Mouse (Mus musculus) c-Kit-positive CD71-negative TER-119-negative erythroid progenitor cells, embryonic 14.5 days (primary cell): ENCODE data around the gene Nbeal2.
A peak's percentile ranks its signal among the peaks of the same experiment; 100 is the strongest.

Experiments used
- DNase-seq: peaks from one replicate; pipeline ENCODE4 v3.0.0-alpha.2; 2013; ENCODE audit warnings: low read depth

Nbeal2 gene

GRCm38 (mm10) chr9:110673107-110673752, 19.3 kb upstream of the Nbeal2 start:
- DNase-seq = no peak

- no peak for DNase-seq
Observed at GRCm38 (mm10) chr9:110672462-110673106, 18.6 kb upstream of the Nbeal2 start.

GRCm38 (mm10) chr9:110669785-110670184, 15.8 kb upstream of the Nbeal2 start:
- no peak for DNase-seq

- no peak for DNase-seq
Observed at GRCm38 (mm10) chr9:110668601-110669293, 14.8 kb upstream of the Nbeal2 start.

GRCm38 (mm10) chr9:110667219-110667836, 13.4 kb upstream of the Nbeal2 start:
- no peak for DNase-seq

GRCm38 (mm10) chr9:110666374-110666773, 12.4 kb upstream of the Nbeal2 start:
- no peak for DNase-seq

GRCm38 (mm10) chr9:110665912-110666311, 12.0 kb upstream of the Nbeal2 start:
- no peak for DNase-seq

- DNase-seq = no peak
Observed at GRCm38 (mm10) chr9:110662844-110663243, 8.9 kb upstream of the Nbeal2 start.

- no peak for DNase-seq
Observed at GRCm38 (mm10) chr9:110660856-110661612, 7.1 kb upstream of the Nbeal2 start.

GRCm38 (mm10) chr9:110660208-110660607, 6.2 kb upstream of the Nbeal2 start:
- no peak for DNase-seq

- no peak for DNase-seq
Observed at GRCm38 (mm10) chr9:110659521-110659920, 5.6 kb upstream of the Nbeal2 start.

- DNase-seq = no peak
Observed at GRCm38 (mm10) chr9:110657474-110658078, 3.6 kb upstream of the Nbeal2 start.

GRCm38 (mm10) chr9:110656249-110657221, 2.6 kb upstream of the Nbeal2 start, which contains the start of gene Ccdc12:
Ccdc12 (plus strand) TSS chr9:110656503.
- peak; percentile 95 for DNase-seq

- no peak for DNase-seq
Observed at GRCm38 (mm10) chr9:110655651-110656007, 1.7 kb upstream of the Nbeal2 start.

GRCm38 (mm10) chr9:110654726-110655650, 1.0 kb upstream of the Nbeal2 start:
- no peak for DNase-seq

- DNase-seq = no peak
Observed at GRCm38 (mm10) chr9:110652963-110653654, 852 bp downstream of the Nbeal2 start.

- no peak for DNase-seq
Observed at GRCm38 (mm10) chr9:110651931-110652722, 1.8 kb downstream of the Nbeal2 start.

- DNase-seq = no peak
Observed at GRCm38 (mm10) chr9:110649775-110650174, 4.2 kb downstream of the Nbeal2 start.
